In the genomic region with DNA sequence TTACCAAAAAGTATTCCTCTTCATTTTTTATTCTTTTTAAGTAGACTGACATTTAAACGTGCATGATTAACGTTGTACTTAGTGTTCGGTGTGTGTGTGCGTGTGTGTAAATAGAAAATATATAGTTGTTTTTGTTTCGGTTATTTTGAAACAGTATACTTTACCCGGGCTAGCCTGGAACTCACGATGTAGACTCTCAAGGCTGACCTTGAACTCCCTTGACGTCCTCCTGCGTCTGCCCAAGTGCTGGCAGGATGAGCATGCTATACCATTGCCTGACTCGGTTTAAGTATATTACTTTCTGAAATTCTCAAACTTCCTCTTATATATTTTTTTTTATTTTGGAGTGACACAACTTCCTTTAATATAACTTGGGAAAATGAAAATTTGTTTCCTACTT, we compare ENCODE assay signal across 10 mouse cellular contexts. TPM values are rescaled to one million over a fixed set of nuclear protein-coding genes. Genes with fewer than 3 reads are reported as not detected.
A peak's percentile ranks its signal among the peaks of the same experiment; 100 is the strongest.
DNase-seq lines count a peak whose midpoint lies in the region; ATAC-seq and TF ChIP-seq lines count a peak whose summit lies in the region.
"Had no signal": no experiment of that assay in that cellular context is flagged by ENCODE, and none has a peak within 500 bp of the region (broad histone marks: within the 10 kb centered on the region; RNA-seq: fewer than 3 reads in every experiment).

No protein-coding gene starts in this region.

- no peak overlapping the region for H3K27ac ChIP-seq in hindbrain, embryonic 10.5 days
- no peak overlapping the region for H3K27ac ChIP-seq in hindbrain, embryonic 16.5 days (ENCODE audit: low read depth, low read length)
- no peak overlapping the region for H3K27ac ChIP-seq in spleen, adult 2 months (ENCODE audit: insufficient read depth, low read length)
- H3K27ac ChIP-seq in limb, embryonic 15.5 days, result no peak overlapping the region

- no peaks in the 10 kb centered on the region for H3K9me3 ChIP-seq in hindbrain, embryonic 10.5 days
- H3K9me3 ChIP-seq in hindbrain, embryonic 16.5 days (ENCODE audit: control insufficient read depth, low read length), result no peaks in the 10 kb centered on the region
- H3K9me3 ChIP-seq in limb, embryonic 15.5 days, result no peaks in the 10 kb centered on the region

- TF ChIP-seq POLR2A in spleen, adult 2 months (IDR thresholded peaks at IDR 0.05; ENCODE audit: low read depth, low read length), result no peak

- H3K36me3 ChIP-seq in hindbrain, embryonic 10.5 days, result peaks cover 47% of the 10 kb centered on the region
- H3K36me3 ChIP-seq in hindbrain, embryonic 16.5 days (ENCODE audit: control insufficient read depth, insufficient read depth, low read length), result no peaks in the 10 kb centered on the region
- H3K36me3 ChIP-seq in spleen, adult 2 months (ENCODE audit: control insufficient read depth, insufficient read depth, low read length), result peaks cover 24% of the 10 kb centered on the region
- peaks cover 27% of the 10 kb centered on the region for H3K36me3 ChIP-seq in limb, embryonic 15.5 days

- no peak for ATAC-seq in hindbrain, embryonic 16.5 days
- ATAC-seq in limb, embryonic 15.5 days (ENCODE audit: insufficient number of reproducible peaks, low FRiP score, low TSS enrichment, low read depth), result no peak

- H3K4me3 ChIP-seq in hindbrain, embryonic 10.5 days, result peak overlapping the region; percentile 91; the same call in 1 of the 2 replicates
- no peak overlapping the region for H3K4me3 ChIP-seq in hindbrain, embryonic 16.5 days (ENCODE audit: low read length)
- peak overlapping the region; percentile 17; the same call in 1 of the 2 replicates for H3K4me3 ChIP-seq in spleen, adult 2 months (ENCODE audit: extremely low read depth, insufficient read depth, insufficient read length)
- H3K4me3 ChIP-seq in limb, embryonic 15.5 days, result 0 out of 2 replicates have a peak overlapping the region, but pooled peaks have one; percentile 100

- H3K4me1 ChIP-seq in hindbrain, embryonic 10.5 days (replicated peaks), result peaks cover 23% of the 10 kb centered on the region
- H3K4me1 ChIP-seq in hindbrain, embryonic 16.5 days (ENCODE audit: control insufficient read depth, insufficient read depth, low read depth, low read length), result peaks cover 14% of the 10 kb centered on the region
- H3K4me1 ChIP-seq in spleen, adult 2 months (ENCODE audit: control insufficient read depth, insufficient read depth, insufficient read length), result peaks cover 3% of the 10 kb centered on the region
- peaks cover 9% of the 10 kb centered on the region for H3K4me1 ChIP-seq in limb, embryonic 15.5 days

- H3K4me2 ChIP-seq in hindbrain, embryonic 16.5 days (ENCODE audit: low read length), result no peak overlapping the region
- H3K4me2 ChIP-seq in limb, embryonic 15.5 days, result no peak overlapping the region

- H3K27me3 ChIP-seq in hindbrain, embryonic 10.5 days (ENCODE audit: insufficient read depth, poor library complexity, severe bottlenecking), result no peaks in the 10 kb centered on the region
- no peaks in the 10 kb centered on the region for H3K27me3 ChIP-seq in hindbrain, embryonic 16.5 days (replicated peaks; ENCODE audit: control insufficient read depth, insufficient read depth, low read length)
- 0 out of 2 replicates have a peak, but pooled peaks cover 1% of the 10 kb centered on the region for H3K27me3 ChIP-seq in spleen, adult 2 months (ENCODE audit: control insufficient read depth, insufficient read depth, low read length)
- H3K27me3 ChIP-seq in limb, embryonic 15.5 days, result no peaks in the 10 kb centered on the region

- TF ChIP-seq CTCF in spleen, adult 2 months (IDR thresholded peaks at IDR 0.05; ENCODE audit: extremely low read depth, insufficient read depth, insufficient read length, insufficient replicate concordance), result no peak

- no peak for DNase-seq in hindbrain, embryonic 10.5 days (ENCODE audit: low spot score)
- DNase-seq in spleen, adult 2 months (ENCODE audit: low read depth in 1 of 2, low spot score in 2 of 2), result no peak
- DNase-seq in spleen, adult 12 weeks (ENCODE audit: low spot score), result no peak
- no peak for DNase-seq in ovary, postnatal 36 days (ENCODE audit: low spot score)
- no peak for DNase-seq in frontal cortex, postnatal 14 days (ENCODE audit: low spot score in 2 of 2)
- no peak for DNase-seq in right cerebral cortex, adult 2 months (ENCODE audit: low spot score in 2 of 2)
- DNase-seq: cerebellum, adult 18-20 months; kidney, adult 11 months had no signal

- H3K9ac ChIP-seq in hindbrain, embryonic 16.5 days (ENCODE audit: low read depth, low read length), result no peak overlapping the region
- H3K9ac ChIP-seq in limb, embryonic 15.5 days, result no peak overlapping the region

- WGBS in hindbrain, embryonic 10.5 days, result 87% methylated on average over 10 of the region's 10 CpGs
- WGBS in hindbrain, embryonic 16.5 days, result 84% methylated on average over 10 of the region's 10 CpGs
- WGBS in spleen, adult 2 months, result 51% methylated on average over 10 of the region's 10 CpGs
- WGBS in limb, embryonic 15.5 days, result 82% methylated on average over 10 of the region's 10 CpGs

RNA-seq across cellular contexts. Expression of gene Arid4a, which starts 2.0 kb away (rescaled TPM):
- 21.6 and 27.5 TPM in 2 replicates for polyA plus RNA-seq in hindbrain, embryonic 10.5 days (2016; fragmentation: Nextera tagmentation; extraction: Ambion mirVana)
- 41.4 and 41.7 TPM in 2 replicates for polyA plus RNA-seq in hindbrain, embryonic 16.5 days (2015; fragmentation: Nextera tagmentation; extraction: Ambion mirVana)
- polyA plus RNA-seq in spleen, adult 2 months (2012; rRNA removed), result 4.7 and 5.0 TPM in 2 replicates
- polyA plus RNA-seq in limb, embryonic 15.5 days (2015; fragmentation: Nextera tagmentation; extraction: Ambion mirVana), result 39.0 and 40.9 TPM in 2 replicates

RNA-seq across cellular contexts. Expression of gene Psma3, which starts 43.4 kb away (rescaled TPM):
- polyA plus RNA-seq in hindbrain, embryonic 10.5 days (2016; fragmentation: Nextera tagmentation; extraction: Ambion mirVana), result 605 and 630 TPM in 2 replicates
- polyA plus RNA-seq in hindbrain, embryonic 16.5 days (2015; fragmentation: Nextera tagmentation; extraction: Ambion mirVana), result 489 and 503 TPM in 2 replicates
- 9.9 and 11.0 TPM in 2 replicates for polyA plus RNA-seq in spleen, adult 2 months (2012; rRNA removed)
- 511 and 556 TPM in 2 replicates for polyA plus RNA-seq in limb, embryonic 15.5 days (2015; fragmentation: Nextera tagmentation; extraction: Ambion mirVana)

Comparison
In these comparisons a context has a peak if more than half of its experiments do, and no peak if none do; other contexts are left out.
1. RNA of gene Psma3, which starts 43.4 kb away (polyA plus RNA-seq): 605 to 630 TPM in hindbrain, embryonic 10.5 days, 511 to 556 TPM in limb, embryonic 15.5 days and 489 to 503 TPM in hindbrain, embryonic 16.5 days; 9.9 to 11.0 TPM in spleen, adult 2 months; every median in the first group is over 10 times any median in the second.